Mouse (Mus musculus) embryo, embryonic 11.5 days (tissue): ENCODE data around the gene Mrpl21.

Experiments
- DNase-seq: peaks from one replicate; pipeline ENCODE4 v3.0.0-alpha.2; 2012; ENCODE audit warnings: low read depth, low spot score

Gene Mrpl21

DNA sequence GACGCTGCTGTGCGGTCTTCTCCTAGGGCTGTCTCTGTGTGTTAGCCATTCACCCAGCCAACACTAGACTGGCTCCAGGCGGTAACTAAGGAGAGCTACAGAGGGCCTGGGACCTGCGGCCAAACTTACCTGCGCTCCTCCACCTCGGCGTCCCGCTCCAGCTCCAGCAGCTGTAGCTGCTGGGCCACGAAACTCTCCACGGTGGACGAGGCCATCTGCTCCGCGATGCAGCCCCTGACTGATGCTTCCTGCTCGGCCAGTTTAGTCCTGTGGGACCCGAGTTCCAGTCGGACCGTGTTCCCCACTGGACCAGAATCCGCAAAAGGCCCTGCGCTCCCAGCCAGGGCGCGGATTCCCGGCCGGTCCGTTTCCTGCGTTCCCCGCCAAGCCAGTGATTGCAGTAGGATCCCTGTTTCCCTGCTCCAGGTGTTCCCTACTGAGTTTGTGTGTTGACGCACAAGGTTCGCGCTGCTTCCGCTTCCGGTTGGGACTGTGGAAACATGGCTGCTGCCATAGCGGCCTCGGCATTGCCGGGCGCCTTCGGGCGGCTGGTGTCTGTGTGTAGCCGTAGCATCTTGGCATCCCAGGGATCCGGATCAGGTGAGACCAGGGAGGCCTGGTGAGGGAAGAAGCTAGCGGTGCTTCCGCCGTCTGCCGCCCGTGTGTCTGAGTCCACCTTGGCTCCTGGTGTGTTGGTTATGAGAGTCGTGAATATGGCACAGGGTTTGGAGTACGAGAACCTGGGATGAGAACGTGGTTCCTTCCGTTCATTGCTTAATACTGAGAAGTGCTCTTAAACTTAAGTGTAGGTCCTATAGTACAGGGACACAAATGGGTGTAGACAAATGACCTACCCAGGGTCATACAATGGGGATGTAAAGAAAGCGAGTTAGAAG, at the start of gene Mrpl21, which contains the start of gene Ighmbp2:
Gene Mrpl21, plus strand, starts transcription at position 330 of the 896 bp plus-strand sequence.
Gene Ighmbp2, minus strand, starts transcription at position 446 of the 896 bp plus-strand sequence.
- DNase-seq, result peak; percentile 80

DNA sequence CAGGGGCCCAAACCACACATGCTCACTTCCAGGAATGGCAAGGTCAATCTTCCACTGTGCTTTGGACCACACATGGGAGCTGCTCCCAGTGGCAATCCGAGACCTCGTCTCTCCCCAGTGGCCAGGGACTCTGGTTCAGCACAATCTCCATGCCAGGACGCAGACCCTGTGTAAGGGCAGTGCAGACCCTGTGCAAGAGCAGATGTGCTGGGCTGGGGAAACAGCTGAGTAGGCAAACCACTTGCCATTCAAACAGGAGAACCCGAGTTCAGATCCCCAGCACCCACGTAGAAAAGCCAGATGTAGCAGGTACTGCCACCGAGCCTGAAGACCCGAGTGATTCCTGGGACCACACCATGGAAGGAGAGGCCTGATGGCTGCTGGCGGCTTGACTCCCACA, 22.7 kb upstream of the Mrpl21 start:
- DNase-seq, result no peak

DNA sequence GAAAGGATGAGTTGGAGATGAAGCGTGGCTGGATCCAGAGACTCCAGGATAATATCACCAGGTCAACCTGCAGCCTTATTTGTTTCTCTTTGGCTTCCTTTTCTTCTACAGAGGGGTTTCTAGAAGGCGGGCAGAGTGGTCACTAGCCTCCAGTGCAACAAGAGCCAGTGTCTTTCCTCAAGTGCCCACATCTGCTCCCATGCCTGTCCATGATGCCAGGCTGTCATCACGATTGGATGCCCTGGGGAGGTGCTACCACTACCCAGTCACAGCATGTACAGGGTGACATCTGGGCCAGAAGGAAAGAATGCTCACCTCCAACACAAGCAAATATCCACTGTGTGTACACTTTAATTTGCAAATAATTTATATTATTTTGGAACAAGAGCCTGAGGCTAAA, 22.1 kb upstream of the Mrpl21 start:
- no peak for DNase-seq

DNA sequence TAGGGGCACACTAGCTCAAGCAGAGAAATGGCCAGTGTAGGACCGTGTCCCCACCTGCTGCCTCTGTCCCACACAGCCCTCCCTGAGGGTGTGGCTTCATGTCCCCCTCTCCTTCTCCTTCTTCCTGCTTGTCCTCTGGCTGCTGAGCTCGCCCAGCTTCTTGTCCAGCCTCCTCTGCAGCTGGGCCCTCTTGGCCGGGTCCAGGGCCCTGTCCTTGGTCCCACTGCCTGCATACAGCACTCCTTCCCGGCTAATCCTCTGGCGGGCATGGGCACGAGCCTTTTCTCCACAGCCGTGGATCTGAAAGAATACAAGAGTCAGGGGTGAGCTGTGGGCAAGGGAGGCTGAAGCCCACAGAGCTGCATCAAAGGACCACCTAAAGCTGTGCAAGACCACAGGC, 21.4 kb upstream of the Mrpl21 start:
- DNase-seq, result no peak

DNA sequence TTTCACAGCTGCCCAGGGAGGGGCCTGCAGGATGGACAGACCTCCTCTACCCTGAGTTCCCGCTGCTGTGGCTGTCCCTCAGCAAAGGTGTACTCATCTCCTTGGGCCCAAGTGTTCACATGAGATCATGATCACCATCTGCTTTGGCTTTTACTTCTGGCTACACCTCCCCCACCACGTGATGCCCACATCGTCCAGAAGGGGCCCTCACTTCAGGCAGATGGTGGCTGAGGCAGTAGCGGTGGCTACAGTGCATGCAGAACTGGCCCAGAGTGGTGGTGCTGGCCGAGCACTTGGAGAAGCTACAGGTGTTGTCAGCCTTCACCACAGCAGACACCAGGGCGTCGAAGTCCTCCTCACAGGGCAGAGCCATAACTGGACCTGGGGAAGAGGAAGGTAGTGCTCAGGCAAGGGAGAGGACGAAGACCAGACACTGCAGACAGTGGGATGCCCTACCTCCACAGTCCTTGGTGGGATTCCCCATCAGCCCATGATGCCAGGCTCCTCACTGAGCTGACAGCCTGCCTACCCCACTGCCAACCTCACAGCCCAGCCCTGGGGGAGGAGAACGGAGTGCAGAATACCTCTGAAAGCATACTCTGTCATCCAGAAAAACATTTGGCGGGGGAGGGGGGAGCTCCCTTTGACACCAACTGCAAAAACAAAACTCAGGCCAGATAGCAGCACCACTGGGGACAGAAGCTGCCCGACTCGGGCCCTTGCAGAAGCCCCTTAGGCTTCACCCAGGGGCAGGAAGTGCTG, 20.8 kb upstream of the Mrpl21 start:
- DNase-seq, result no peak

DNA sequence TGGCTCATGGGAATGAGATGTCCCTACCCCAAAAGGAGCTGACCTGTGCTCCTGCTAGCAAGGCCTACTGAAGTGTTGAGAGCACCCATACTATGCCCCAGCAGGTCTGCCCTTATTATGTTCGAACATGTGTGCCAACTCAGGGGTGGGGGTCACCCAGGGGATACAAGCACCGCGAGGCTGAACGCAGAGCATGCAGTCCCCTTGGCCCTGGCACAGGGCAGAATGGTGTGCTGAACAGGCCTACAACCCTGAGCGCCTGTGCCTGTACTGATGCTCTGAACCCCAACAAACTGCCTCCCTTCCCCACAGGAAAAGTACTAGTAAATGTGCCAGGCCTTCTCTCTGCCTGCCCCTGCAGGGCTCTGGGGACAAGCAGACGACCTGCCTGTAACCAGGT, 18.4 kb upstream of the Mrpl21 start:
- no peak for DNase-seq

DNA sequence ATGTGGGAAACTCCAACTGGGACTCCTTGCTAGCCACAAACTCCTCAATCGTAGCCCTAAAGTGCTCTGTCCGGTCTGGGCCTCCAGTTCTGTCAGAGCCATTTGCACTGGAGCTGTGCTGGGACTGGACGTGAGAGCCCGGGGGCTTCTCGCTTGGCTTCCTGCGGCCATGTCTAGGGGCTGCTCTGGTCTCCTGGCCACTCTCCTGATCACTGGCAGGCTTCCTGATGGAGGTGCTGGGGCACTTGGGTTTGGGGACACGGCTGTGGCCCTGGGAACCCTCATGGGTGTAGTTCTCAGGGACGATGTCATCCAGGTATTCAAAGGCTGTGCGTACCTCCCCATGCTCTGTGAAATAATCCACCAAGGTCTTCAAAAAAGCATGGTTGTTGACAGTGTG, 17.5 kb upstream of the Mrpl21 start:
- no peak for DNase-seq

DNA sequence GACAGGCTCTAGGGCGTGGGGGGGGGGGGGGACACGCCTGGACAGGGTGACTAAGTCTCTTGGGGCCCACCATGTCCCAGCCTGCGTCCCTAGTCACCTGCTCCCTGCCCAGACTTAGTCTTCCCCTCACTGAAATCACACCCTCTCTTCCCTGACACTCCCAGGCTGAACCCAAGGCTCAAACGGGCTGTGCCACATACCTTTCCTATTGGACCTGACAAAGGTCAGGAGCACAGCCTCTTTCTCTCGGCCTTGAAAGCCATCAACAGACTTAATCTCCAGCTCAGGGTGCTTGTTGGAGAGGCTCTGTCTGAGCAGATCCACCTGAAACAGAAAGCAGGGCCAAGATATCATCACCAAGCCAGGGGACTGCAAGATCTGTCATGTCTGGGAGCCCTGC, 16.6 kb upstream of the Mrpl21 start:
- DNase-seq, result no peak

DNA sequence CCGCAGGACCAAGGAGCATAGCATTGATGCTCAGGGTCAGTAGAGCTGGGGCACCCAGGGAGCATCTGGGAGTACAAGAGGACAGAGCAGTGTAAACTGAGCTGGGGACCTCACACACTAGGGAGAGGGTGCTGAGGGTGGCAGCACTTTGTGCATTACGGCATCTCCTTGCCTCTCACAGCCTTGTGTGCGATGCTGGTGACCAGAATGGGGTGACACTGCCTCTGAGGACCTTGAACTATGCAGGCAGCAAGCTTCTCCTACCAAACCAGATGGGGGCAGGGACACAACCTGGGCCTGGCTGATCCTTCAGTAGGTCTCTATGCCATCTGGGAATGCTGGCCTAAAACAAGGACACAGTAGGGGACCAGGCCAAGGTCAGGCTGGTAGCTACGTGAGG, 16.0 kb upstream of the Mrpl21 start:
- DNase-seq, result no peak

DNA sequence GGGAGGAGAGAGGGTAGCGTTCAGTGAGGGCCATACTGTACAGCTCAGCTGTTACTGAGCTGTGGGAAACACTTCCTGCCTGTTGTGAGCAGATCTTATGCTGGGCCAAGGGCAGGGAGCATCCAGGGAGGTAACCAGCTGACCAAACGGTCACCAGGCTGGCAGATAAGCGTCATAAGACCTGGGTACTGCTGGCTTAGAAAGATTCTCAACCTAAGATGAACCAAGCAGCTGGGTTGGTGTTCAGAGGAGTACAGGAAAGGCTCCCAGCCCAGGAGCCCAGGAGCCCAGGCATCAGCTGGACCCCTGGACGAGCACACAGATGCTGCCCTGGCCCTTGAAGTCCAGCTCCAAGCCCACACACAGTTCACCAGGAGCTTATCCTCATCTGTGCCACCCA, 15.4 kb upstream of the Mrpl21 start:
- DNase-seq, result no peak

DNA sequence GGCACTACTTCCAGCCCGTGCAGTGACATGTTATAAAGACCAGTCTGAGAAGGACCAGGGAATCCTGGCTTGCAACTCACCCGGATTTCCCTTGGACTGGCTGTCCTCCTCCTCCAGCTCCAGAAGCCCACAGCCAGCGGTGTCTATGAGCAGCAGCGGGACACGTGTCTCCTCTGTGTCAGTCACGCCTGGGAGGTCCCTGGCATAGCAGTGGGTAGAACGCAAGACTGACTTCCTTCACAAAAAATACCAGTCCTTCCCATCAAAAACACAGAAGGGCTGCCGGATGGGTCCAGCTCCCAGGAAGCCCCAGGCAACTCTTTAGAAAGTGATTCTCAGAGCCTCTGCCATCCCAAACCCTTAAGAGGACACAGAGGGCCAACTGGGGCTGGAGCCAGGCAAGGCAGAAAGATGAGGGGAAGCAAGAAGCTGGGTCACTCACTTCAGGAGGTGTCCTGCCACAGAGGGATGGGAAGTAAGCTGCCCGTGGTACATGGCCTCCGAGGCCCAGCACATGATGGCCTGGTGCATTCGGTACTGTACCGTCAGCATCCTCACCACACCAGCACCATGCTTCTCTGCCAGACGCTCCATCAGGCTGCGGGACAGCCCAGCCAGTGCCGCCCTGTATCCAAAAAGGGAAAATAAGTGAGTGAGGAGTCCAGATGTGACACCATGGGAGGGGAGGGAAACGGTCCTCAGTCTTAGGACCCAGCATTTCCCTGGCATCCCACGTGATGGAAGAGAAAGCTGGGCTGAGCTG, 14.3 kb upstream of the Mrpl21 start:
- DNase-seq, result no peak

DNA sequence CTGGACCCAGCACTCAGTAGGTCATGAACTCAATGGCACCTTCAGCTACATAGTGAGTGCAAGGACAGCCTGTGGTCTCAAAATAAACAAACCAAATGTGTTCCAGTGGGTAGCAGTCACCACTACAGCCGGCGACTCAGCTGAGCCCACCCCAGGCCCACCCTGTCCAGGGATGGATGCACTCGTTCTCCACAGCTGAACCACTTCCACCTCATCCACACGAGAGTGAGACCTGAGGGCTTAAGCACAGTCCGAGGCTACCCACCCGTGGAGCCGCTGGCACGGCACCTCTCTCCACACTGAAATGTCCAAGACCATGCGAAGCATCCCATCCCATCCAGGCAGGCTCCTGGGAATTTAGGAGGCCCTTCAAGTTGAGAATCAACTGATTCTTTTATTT, 13.4 kb upstream of the Mrpl21 start:
- no peak for DNase-seq

DNA sequence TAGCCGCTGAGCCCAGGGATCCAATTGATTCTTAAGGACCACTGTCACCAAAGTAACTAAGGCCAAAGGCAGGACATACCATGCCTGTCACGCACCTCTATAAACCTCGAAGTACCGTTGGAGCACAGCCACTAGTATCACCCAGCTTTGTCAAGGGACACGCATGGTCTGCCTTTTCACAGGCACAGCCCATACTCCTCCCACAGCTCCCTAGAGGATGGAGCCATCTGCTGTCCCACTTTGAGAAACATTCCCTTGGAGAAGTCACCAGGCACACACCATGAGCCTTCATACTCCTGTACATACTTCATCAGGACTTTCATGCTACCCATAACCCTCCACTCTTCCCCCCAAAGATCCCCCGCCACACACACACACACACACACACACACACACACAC, 12.9 kb upstream of the Mrpl21 start:
- no peak for DNase-seq

DNA sequence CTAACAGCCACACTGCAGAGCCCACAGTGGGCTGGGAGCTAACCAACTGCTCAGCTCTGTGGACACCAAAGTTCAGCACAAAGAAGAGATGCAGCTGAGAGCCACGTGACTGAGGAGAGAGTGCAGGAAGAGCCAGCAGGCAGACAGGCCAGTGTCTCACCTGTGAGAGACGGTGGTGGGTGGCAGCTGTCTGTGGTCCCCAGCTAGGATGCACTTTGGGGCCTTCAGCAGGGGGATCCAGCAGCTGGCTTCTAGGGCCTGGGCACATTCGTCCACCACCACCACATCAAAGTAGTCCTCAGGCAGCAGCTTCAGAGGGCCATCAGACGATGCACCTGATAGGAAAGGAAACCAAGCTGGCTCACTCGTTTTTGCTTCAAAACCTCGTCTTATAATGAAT, 11.3 kb upstream of the Mrpl21 start:
- DNase-seq, result no peak

DNA sequence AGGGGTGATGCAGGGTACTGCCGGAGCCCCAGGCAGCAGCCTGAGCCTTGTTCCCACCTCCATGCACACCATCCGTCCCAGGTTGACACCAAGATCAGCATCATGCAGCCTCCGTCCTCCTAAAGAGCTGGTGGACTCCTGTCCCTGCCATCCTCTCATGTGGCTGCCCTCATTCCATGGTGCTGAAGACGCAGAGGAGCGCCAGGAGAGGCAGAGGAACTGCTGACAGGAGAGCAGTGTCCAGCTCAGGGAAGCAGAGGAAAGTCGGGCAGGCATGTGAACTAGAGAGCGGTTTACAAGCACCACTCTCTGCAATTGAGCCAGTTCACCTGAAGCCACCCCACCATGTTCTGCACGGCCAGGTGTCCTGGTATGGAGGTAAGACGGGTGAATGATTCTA, 9.4 kb upstream of the Mrpl21 start:
- no peak for DNase-seq

DNA sequence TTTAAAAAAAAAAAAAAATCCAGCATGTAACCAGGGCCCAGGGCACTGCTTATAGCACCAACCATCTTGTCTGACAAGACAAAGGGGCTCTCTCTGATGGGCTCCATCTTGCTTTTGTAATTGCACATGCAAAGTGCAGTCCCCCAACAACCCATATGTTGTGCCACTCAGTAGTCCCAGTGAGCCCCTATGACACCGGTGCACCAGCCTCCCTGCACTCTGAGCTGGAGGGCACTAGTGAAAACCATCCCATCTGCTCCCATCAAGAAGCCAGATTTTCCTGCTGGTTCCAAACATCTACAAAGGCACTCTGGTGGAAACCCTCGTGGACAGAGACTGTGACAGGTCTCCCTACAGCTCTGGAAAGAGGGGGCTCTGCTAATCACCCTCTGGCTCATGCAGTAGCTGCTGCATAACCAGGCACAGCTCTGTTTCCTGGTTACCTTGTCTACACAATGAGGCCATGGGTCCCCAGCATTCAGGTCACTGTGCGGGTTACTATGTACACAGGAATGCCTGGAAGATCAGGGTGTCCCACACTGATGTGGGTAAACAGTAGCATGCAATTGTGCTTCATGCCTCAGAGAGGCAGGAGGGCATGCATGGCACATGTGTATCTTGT, 6.8 kb upstream of the Mrpl21 start:
- DNase-seq, result no peak

DNA sequence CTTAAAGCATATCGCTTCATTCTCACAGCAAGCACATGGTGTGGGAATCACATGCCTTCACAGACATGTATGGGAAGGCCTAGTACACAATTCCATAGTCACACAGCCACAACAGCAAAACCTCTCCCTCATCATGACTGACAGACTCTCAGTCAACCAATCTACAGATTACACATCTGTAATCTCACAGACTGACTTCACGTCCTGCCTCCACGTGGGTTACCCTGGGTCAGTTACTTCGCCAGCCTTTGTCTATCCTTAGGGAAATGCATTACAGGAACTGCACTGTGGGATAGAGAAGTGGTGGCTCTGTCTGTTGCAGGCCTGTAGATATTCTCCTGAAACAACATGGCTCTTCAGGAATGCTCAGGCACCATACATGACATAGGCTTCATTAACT, 815 bp upstream of the Mrpl21 start:
- DNase-seq, result no peak

DNA sequence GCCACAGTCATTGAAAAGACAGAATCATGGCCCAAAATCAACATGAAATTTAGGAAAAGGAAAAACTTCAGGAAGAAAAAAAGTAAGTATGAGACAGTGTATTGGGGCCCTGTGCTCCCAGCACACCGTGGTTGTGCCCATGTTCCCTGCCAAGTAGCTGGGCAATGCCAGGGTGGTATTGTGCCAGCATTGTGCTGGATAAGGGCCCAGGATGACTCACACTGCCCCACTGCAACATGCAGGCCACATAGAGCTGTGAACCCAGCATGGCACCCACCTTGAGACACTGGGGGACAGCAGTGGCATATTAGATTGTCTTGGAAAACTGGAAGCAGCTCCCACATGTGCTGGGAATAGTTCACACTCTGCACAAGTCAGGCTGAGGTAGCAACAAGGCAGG, 6.3 kb downstream of the Mrpl21 start:
- no peak for DNase-seq

DNA sequence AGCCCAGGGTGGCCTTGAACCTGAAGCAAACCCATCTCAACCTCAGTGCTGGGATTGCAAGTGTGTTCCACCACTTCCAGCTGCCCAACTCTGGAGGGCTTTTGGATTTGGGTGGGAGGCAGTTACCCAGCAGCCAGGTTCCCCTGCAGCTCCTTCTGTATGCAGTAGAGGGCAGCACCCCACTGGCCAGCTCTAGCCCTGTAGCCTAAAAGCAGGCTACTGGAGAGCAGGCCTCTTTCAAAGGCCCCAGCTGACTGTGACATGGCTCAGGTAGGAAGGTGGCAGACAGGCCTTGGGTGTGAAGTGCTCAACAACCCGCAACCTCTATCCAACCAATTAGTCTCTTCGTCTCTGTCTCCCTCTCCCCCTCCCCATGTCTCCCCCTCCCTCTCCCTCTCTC, 9.3 kb downstream of the Mrpl21 start:
- peak; percentile 32 for DNase-seq

DNA sequence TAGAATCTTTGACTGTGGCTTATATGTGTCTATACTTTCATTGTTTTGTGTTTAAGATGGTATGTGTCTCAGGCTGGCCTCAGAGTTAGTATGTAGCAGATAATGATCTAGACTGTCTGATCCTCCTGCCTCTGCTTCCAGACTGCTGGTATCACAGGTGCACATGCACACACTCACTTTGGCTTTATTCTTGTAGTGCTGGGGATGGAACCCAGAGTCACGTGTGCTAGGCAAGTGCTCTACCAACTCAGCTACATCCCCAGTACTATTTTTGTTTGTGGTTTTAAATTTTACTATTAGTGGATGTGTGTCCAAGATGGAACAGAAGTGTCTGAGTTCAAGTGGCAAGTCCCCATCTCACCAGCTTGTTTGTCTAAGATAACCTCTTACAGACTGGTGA, 10.3 kb downstream of the Mrpl21 start:
- DNase-seq, result no peak

DNA sequence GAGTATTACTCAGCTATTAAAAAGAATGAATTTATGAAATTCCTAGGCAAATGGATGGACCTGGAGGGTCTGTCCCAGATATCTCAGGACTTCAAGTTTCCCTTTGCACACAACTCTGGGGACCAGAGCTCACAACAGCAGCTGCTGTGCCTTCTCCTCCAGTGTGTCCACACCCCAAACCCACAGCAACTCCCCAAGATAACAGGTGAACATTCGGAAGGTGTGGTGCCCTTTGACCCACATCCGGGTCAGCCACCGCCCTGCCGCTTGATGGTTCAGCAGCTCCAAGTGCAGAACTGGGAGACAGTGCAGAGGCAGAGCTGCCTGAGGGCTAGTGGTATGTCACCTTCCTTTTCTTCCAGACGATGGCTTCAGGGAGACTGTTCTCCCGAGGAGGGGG, 12.5 kb downstream of the Mrpl21 start:
- no peak for DNase-seq

DNA sequence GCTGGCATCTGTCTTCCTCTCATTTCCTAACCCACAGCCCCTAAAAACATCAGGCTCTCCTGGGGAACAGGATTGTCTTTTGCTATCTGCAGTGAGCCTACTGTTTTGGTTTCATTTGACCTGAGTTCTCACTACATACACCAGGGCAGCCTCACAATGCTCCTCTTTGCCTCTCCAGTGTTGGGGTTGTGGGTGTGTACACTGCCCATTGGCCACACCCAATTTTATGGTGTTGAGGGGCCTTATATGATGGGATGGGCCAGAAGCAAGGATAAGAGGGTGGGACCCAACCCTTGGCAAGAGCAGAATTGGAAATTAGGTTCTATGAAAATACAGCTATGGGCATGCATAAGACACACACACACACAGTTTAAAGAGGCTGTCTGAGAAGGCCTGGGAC, 14.3 kb downstream of the Mrpl21 start:
- no peak for DNase-seq
